Mouse (Mus musculus) C2C12 (cell line): ENCODE measurements around the gene Itpkc. TPM values are rescaled to one million over a fixed set of nuclear protein-coding genes. Genes with fewer than 3 reads are reported as not detected.

Experiments used
- H3K27me3 ChIP-seq: one replicate; pipeline ENCODE4 v1.6.1; 2011; ENCODE audit not compliant: control insufficient read depth, insufficient read depth, insufficient read length
- H3K36me3 ChIP-seq: one replicate; pipeline ENCODE4 v1.6.1; 2011; ENCODE audit not compliant: control insufficient read depth, insufficient read depth
- H3K4me3 ChIP-seq: one replicate; pipeline ENCODE4 v1.5.1; 2011; ENCODE audit warnings: mild to moderate bottlenecking, control low read depth; ENCODE audit not compliant: poor library complexity, insufficient read depth, severe bottlenecking
- H3K79me2 ChIP-seq: one replicate; pipeline ENCODE4 v1.6.1; 2011; ENCODE audit not compliant: control insufficient read depth, insufficient read depth
- H3K79me3 ChIP-seq: one replicate; pipeline ENCODE4 v1.6.1; 2011; ENCODE audit warnings: low read depth, control low read depth
- H3ac ChIP-seq: one replicate; pipeline ENCODE3; 2011; ENCODE audit warnings: low read depth; ENCODE audit not compliant: control insufficient read depth, insufficient read length
- CEBPB ChIP-seq: IDR thresholded peaks from one replicate; pipeline ENCODE4 v1.6.1; 2011; ENCODE audit warnings: low read depth, mild to moderate bottlenecking, control low read depth, moderate library complexity
- CTCF ChIP-seq: IDR thresholded peaks from one replicate; pipeline ENCODE4 v1.5.1; 2011; ENCODE audit not compliant: control insufficient read depth, insufficient read depth, insufficient read length
- FOSL1 ChIP-seq: IDR thresholded peaks from one replicate; pipeline ENCODE4 v1.8.0; 2011; ENCODE audit warnings: mild to moderate bottlenecking, low read length; ENCODE audit not compliant: poor library complexity, insufficient read depth, severe bottlenecking
- MAX ChIP-seq: IDR thresholded peaks from one replicate; pipeline ENCODE4 v1.6.1; 2011; ENCODE audit warnings: mild to moderate bottlenecking, control low read depth
- MYOD1 ChIP-seq: IDR thresholded peaks from one replicate; pipeline ENCODE4 v1.6.1; 2011; ENCODE audit warnings: low read depth; ENCODE audit not compliant: control insufficient read depth, insufficient read length
- MYOG ChIP-seq: IDR thresholded peaks from one replicate; pipeline ENCODE4 v1.6.1; 2011; ENCODE audit not compliant: control insufficient read depth, insufficient read length; ENCODE audit errors: extremely low read depth
- USF1 ChIP-seq: IDR thresholded peaks from one replicate; pipeline ENCODE4 v1.6.1; 2011; ENCODE audit warnings: low read depth, mild to moderate bottlenecking, control low read depth, moderate library complexity
- polyA plus RNA-seq: library from polyadenylated mRNA; unstranded; fragments of >200 nt; fragmentation: generic; extraction: Trizol; gene quantifications from one replicate; pipeline ENCODE4 v1.2.1, GENCODE M21; 2012; ENCODE audit warnings: missing spikeins

The Itpkc gene
- polyA plus RNA-seq, 1 experiment = 5.7 TPM

- no peaks in the 10 kb centered on the region for H3K27me3 ChIP-seq
- no peaks in the 10 kb centered on the region for H3K36me3 ChIP-seq
- H3ac ChIP-seq = no peak overlapping the region
- TF ChIP-seq MYOD1 (no peak), MYOG (no peak), MAX (no peak), USF1 (no peak), FOSL1 (no peak), CEBPB (no peak)
- peaks cover 6% of the 10 kb centered on the region for H3K79me3 ChIP-seq
- H3K4me3 ChIP-seq = no peak overlapping the region
- H3K79me2 ChIP-seq = peaks cover 36% of the 10 kb centered on the region
Measured at GRCm38 (mm10) chr7:27167475-27168094, 60.9 kb downstream of the Itpkc start.

GRCm38 (mm10) chr7:27166614-27167474 lies 61.6 kb downstream of the Itpkc start, which contains the start of gene Egln2:
Gene Egln2 (minus strand): TSS chr7:27166802.
- H3K27me3 ChIP-seq = no peaks in the 10 kb centered on the region
- H3K36me3 ChIP-seq = no peaks in the 10 kb centered on the region

DNA sequence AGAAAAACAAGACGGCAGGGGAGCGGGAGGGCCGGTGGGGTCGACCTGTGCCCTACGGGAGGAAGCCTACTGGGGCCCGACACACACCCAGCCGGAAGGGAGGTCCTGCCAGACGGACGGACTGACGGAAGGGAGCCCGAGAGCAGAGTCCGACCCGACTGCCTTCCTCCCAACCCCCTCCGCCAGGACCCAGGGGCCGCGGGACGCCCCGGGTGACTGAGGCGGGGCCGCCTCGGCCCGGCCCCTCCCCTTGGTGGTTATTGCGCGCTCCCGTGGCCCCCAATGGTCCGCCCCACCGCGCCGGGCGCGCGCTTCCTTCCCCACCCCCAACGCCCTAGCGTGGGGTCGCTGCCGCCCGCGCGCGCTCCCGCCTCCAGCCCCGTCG lies 62.2 kb downstream of the Itpkc start:
- Histone ChIP-seq H3K79me3 (peaks cover 6% of the 10 kb centered on the region), H3K79me2 (peaks cover 44% of the 10 kb centered on the region), H3ac (peak overlapping the region; percentile 90), H3K36me3 (no peaks in the 10 kb centered on the region), H3K4me3 (peak overlapping the region; percentile 69), H3K27me3 (no peaks in the 10 kb centered on the region)
- TF ChIP-seq CTCF = no peak
- no peak for TF ChIP-seq MYOG
- TF ChIP-seq CEBPB = no peak
- no peak for TF ChIP-seq MAX

More at GRCm38 (mm10) chr7:27166614-27167474, 61.6 kb downstream of the Itpkc start, which contains the start of gene Egln2:
- Histone ChIP-seq H3K4me3 (peak within 1 kb of the TSS; percentile 69), H3K79me2 (peaks cover 39% of the 10 kb centered on the region), H3K79me3 (peaks cover 6% of the 10 kb centered on the region), H3ac (peak within 1 kb of the TSS; percentile 90)
- TF ChIP-seq FOSL1 (no peak), CEBPB (no peak), MYOD1 (no peak), MYOG (no peak), CTCF (no peak), MAX (no peak), USF1 (peak; percentile 84)

- no peak for TF ChIP-seq CEBPB
- no peak for TF ChIP-seq MYOD1
- no peak for TF ChIP-seq USF1
- no peak for TF ChIP-seq FOSL1
- no peak for TF ChIP-seq MYOG
- no peak for TF ChIP-seq CTCF
- no peak for TF ChIP-seq MAX
Measured at GRCm38 (mm10) chr7:27165696-27166095, 62.8 kb downstream of the Itpkc start.

GRCm38 (mm10) chr7:27165007-27165655 lies 63.3 kb downstream of the Itpkc start:
- peak overlapping the region; percentile 69 for H3K4me3 ChIP-seq
- H3K36me3 ChIP-seq = no peaks in the 10 kb centered on the region
- TF ChIP-seq CTCF = no peak
- TF ChIP-seq MAX = no peak
- TF ChIP-seq FOSL1 = no peak
- TF ChIP-seq MYOG = no peak
- TF ChIP-seq USF1 = no peak
- TF ChIP-seq MYOD1 = no peak
- peak overlapping the region; percentile 90 for H3ac ChIP-seq
- peaks cover 7% of the 10 kb centered on the region for H3K79me3 ChIP-seq
- peaks cover 55% of the 10 kb centered on the region for H3K79me2 ChIP-seq
- no peaks in the 10 kb centered on the region for H3K27me3 ChIP-seq

More at GRCm38 (mm10) chr7:27165696-27166095, 62.8 kb downstream of the Itpkc start:
- Histone ChIP-seq H3K4me3 (peak overlapping the region; percentile 69), H3ac (peak overlapping the region; percentile 90), H3K79me2 (peaks cover 49% of the 10 kb centered on the region), H3K79me3 (peaks cover 7% of the 10 kb centered on the region), H3K36me3 (no peaks in the 10 kb centered on the region), H3K27me3 (no peaks in the 10 kb centered on the region)
